Mouse (Mus musculus): Measurements from ENCODE around the gene Tmem254c.
"Not testable (repeated sequence)": the region's sequence is repeated elsewhere in the genome, so short reads cannot be mapped to it uniquely, and the experiment has no call there.

GRCm38 (mm10) chr14:26097622-26098021, 30.5 kb upstream of the Tmem254c start:
- TF ChIP-seq TAL1, GATA1 (IDR thresholded peaks at IDR 0.05; ENCODE audit: low read length): not testable (repeated sequence)

Measured in erythroblast, embryonic 14.5 days (primary cell).